Mouse (Mus musculus) embryo, embryonic 11 days (tissue): Measurements from ENCODE around the gene Pld6.
"Not testable (repeated sequence)": the region's sequence is repeated elsewhere in the genome, so short reads cannot be mapped to it uniquely, and the experiment has no call there.

Experiments
- DNase-seq: peaks from one replicate; pipeline ENCODE4 v3.0.0-alpha.2; 2015

Pld6 gene

GRCm38 (mm10) chr11:59743712-59744111 is 43.7 kb downstream of the Pld6 start:
- no peak for DNase-seq

GRCm38 (mm10) chr11:59743307-59743706 is 44.1 kb downstream of the Pld6 start:
- no peak for DNase-seq

GRCm38 (mm10) chr11:59741915-59742314 is 45.5 kb downstream of the Pld6 start:
- DNase-seq = no peak

GRCm38 (mm10) chr11:59739996-59740395 is 47.4 kb downstream of the Pld6 start:
- no peak for DNase-seq

GRCm38 (mm10) chr11:59737250-59737649 is 50.2 kb downstream of the Pld6 start:
- no peak for DNase-seq

GRCm38 (mm10) chr11:59735938-59736337 is 51.5 kb downstream of the Pld6 start:
- DNase-seq = not testable (repeated sequence)

- no peak for DNase-seq
These were observed 53.1 kb downstream of the Pld6 start for GRCm38 (mm10) chr11:59734335-59734734.
